Mouse (Mus musculus): Measurements from ENCODE around the gene Catsperg1.
A peak's percentile ranks its signal among the peaks of the same experiment; 100 is the strongest.
"Not testable (repeated sequence)": the region's sequence is repeated elsewhere in the genome, so short reads cannot be mapped to it uniquely, and the experiment has no call there.

Gene Catsperg1

DNA sequence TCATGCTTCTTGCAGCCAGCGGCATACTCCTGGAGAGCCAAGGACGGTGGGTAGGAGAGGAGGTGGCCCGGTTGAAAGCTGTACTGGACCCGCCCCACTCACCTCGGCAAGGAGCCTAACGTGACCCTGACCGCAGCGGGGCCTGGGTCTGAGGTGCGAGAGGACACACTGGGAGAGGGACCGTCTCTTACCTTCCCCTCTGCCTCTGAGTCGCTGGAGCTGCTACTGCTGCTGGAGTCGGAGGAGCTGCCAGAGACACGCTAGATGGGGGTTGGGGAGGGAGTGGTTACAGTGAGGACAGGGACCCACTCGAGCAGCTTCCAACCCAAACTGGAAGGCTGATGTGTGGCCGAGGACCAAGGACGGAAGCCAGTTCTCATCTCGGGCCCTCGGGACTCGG, 33.9 kb upstream of the Catsperg1 start:
- Histone ChIP-seq H3K4me1 (replicated peaks; ENCODE audit: low read depth, low read length) (peaks cover 76% of the 10 kb centered on the region), H3K4me3 (replicated peaks; ENCODE audit: low read length) (peak overlapping the region; percentile 74), H3K27me3 (ENCODE audit: insufficient read depth, low read length) (no peaks in the 10 kb centered on the region), H3K36me3 (ENCODE audit: insufficient read depth, low read length) (peaks cover 37% of the 10 kb centered on the region), H3K9me3 (ENCODE audit: low read length) (no peaks in the 10 kb centered on the region)
- TF ChIP-seq NANOG (IDR thresholded peaks at IDR 0.05; ENCODE audit: borderline replicate concordance, low read length) (no peak), CTCF (conservative IDR thresholded peaks at IDR 0.05; ENCODE audit: low read length) (no peak), POU5F1 (IDR thresholded peaks at IDR 0.05; ENCODE audit: borderline replicate concordance, low read length) (no peak)

DNA sequence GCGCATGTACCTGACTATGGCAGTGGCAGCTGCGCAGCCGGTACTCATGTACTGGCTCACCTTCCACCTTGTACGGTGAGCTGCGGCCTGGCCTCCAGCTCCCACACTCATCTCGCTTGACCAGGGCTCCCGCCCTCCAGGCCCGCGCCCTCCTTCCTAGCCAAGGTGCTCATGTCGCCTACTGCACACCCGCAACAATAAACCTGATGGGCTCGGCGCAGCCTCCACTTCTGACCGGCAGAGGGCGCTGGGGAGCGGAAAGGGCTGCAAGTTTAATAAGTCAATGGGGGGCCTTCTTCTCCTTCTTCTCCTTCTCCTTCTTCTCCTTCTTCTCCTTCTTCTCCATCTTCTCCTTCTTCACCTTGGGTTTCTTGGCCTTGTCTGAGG, 33.5 kb upstream of the Catsperg1 start:
- Histone ChIP-seq H3K36me3 (ENCODE audit: insufficient read depth, low read length) (peaks cover 37% of the 10 kb centered on the region), H3K4me3 (replicated peaks; ENCODE audit: low read length) (peak overlapping the region; percentile 74), H3K27me3 (ENCODE audit: insufficient read depth, low read length) (no peaks in the 10 kb centered on the region), H3K9me3 (ENCODE audit: low read length) (no peaks in the 10 kb centered on the region), H3K4me1 (replicated peaks; ENCODE audit: low read depth, low read length) (peaks cover 80% of the 10 kb centered on the region)
- TF ChIP-seq NANOG (IDR thresholded peaks at IDR 0.05; ENCODE audit: borderline replicate concordance, low read length), result no peak
- TF ChIP-seq CTCF (conservative IDR thresholded peaks at IDR 0.05; ENCODE audit: low read length), result peak; percentile 91
- TF ChIP-seq POU5F1 (IDR thresholded peaks at IDR 0.05; ENCODE audit: borderline replicate concordance, low read length), result no peak

GRCm38 (mm10) chr7:29246619-29247313, 32.9 kb upstream of the Catsperg1 start:
- H3K9me3 ChIP-seq (ENCODE audit: low read length), result no peaks in the 10 kb centered on the region
- peaks cover 84% of the 10 kb centered on the region for H3K4me1 ChIP-seq (replicated peaks; ENCODE audit: low read depth, low read length)
- peak overlapping the region; percentile 60 for H3K4me3 ChIP-seq (replicated peaks; ENCODE audit: low read length)
- no peaks in the 10 kb centered on the region for H3K27me3 ChIP-seq (ENCODE audit: insufficient read depth, low read length)
- TF ChIP-seq NANOG (IDR thresholded peaks at IDR 0.05; ENCODE audit: borderline replicate concordance, low read length) (no peak), POU5F1 (IDR thresholded peaks at IDR 0.05; ENCODE audit: borderline replicate concordance, low read length) (no peak), CTCF (conservative IDR thresholded peaks at IDR 0.05; ENCODE audit: low read length) (no peak)
- H3K36me3 ChIP-seq (ENCODE audit: insufficient read depth, low read length), result peaks cover 40% of the 10 kb centered on the region

DNA sequence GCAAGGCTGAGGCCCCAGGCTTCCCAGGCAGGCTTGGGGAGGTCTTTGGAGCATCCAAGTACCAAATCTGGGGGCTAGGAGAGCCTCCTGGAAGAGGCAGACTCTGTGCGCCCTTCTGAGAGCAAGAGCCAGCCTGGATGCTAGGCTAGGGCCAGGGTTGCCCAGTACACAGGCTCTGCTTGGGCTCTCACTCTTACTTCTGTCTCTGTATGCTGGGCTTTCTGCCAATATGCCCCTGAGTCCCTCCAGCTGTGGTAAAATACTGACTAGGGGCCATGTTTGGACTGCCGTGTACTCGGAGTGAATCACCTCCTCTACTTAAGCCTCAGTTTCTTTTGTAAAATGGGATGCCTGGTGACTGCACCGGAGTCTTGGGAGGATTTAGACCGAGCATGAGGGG, 32.2 kb upstream of the Catsperg1 start:
- Histone ChIP-seq H3K4me3 (replicated peaks; ENCODE audit: low read length) (0 out of 2 replicates have a peak overlapping the region, but pooled peaks have one; percentile 26), H3K4me1 (replicated peaks; ENCODE audit: low read depth, low read length) (peaks cover 87% of the 10 kb centered on the region), H3K9me3 (ENCODE audit: low read length) (no peaks in the 10 kb centered on the region), H3K36me3 (ENCODE audit: insufficient read depth, low read length) (peaks cover 48% of the 10 kb centered on the region), H3K27me3 (ENCODE audit: insufficient read depth, low read length) (no peaks in the 10 kb centered on the region)
- TF ChIP-seq CTCF (conservative IDR thresholded peaks at IDR 0.05; ENCODE audit: low read length), result no peak
- TF ChIP-seq POU5F1 (IDR thresholded peaks at IDR 0.05; ENCODE audit: borderline replicate concordance, low read length), result no peak
- no peak for TF ChIP-seq NANOG (IDR thresholded peaks at IDR 0.05; ENCODE audit: borderline replicate concordance, low read length)

DNA sequence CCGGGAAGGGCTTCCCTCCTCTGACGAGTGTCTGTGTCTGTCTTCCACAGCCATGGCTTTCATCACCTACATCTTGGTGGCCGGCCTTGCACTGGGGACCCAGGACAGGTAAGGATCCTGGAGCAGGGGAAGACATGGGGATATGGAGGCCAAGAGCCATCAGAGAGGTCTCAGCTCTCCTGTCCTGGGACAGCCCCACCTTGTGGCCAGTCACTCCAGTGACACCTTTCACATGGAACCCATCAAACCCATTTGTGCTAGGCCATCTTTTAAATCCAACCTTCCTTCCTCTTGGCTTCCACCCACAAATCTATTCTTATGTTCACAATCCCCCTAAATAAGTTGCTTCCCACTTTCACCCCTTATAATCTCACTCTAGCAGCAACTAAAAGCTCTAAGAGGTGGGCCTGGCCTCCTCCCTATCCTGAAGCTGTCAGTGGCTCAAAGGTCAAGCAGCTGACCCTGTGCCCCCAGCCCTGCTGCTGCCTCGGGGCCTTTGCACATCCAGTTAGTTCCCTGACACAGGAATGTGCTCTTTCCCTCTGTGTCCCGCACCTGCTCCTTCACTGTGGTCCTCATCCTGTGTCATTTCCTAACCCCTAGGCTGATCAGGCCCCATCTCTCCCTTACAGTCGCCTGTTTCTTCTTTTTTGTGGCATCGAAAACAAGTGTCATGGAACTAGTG, 31.0 kb upstream of the Catsperg1 start:
- Histone ChIP-seq H3K4me1 (replicated peaks; ENCODE audit: low read depth, low read length) (peaks cover 96% of the 10 kb centered on the region), H3K36me3 (ENCODE audit: insufficient read depth, low read length) (peaks cover 57% of the 10 kb centered on the region), H3K27me3 (ENCODE audit: insufficient read depth, low read length) (no peaks in the 10 kb centered on the region), H3K9me3 (ENCODE audit: low read length) (no peaks in the 10 kb centered on the region), H3K4me3 (replicated peaks; ENCODE audit: low read length) (peak overlapping the region; percentile 58)
- peak; percentile 51 for TF ChIP-seq CTCF (conservative IDR thresholded peaks at IDR 0.05; ENCODE audit: low read length)
- TF ChIP-seq NANOG (IDR thresholded peaks at IDR 0.05; ENCODE audit: borderline replicate concordance, low read length), result no peak

DNA sequence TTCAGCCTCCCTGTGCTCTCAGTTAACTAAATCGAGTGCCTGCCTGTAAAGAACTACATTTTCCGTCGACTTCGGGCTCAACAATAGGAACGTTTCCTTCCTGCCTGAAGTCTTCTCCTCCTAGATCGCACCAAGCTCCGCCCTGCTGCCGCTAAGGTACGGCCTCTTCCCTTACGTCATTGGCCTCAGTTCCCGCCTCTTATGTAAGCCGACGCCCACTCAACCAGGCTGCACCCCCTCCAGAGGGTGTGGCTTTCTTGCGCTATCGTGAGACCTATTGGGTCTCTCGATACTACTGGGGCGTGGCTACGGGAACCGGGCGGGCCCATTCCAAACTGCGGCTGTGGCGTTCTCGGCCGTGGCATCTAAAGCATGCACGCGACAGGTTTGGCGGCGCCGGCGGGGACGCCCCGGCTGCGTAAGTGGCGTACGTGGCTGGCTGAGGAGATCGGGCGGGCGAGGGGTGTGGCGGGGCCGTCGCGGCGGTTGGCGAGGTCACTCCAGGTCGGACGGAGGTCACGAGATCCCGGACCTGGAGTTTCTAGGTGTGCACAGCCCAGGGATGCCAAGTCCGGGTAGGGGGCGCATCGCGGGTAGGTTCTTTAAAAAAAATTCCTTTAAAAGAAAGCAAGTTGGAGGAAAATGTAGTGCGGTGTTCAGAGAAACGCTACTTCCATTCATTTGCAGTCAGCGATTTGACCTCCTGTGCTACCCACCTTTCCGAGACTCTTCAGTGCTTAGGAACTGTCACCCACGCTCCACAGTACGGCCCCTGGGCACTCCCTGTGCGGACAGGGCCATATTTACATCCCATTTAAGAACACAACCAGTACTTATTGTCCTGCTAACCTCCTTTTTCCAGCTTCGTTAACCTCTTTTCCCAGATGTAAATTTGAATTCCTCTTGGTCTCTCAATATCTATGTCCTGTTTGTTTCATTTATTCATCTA, 24.5 kb upstream of the Catsperg1 start, which contains the start of gene Yif1b:
Gene Yif1b, plus strand, starts transcription at position 311 of the 949 bp plus-strand sequence.
- Histone ChIP-seq H3K36me3 (ENCODE audit: insufficient read depth, low read length) (peaks cover 24% of the 10 kb centered on the region), H3K27me3 (ENCODE audit: insufficient read depth, low read length) (peaks cover 6% of the 10 kb centered on the region), H3K9me3 (ENCODE audit: low read length) (no peaks in the 10 kb centered on the region), H3K4me1 (replicated peaks; ENCODE audit: low read depth, low read length) (peaks cover 50% of the 10 kb centered on the region), H3K4me3 (replicated peaks; ENCODE audit: low read length) (peak within 1 kb of the TSS; percentile 88)
- TF ChIP-seq CTCF (conservative IDR thresholded peaks at IDR 0.05; ENCODE audit: low read length) (no peak), POU5F1 (IDR thresholded peaks at IDR 0.05; ENCODE audit: borderline replicate concordance, low read length) (no peak), NANOG (IDR thresholded peaks at IDR 0.05; ENCODE audit: borderline replicate concordance, low read length) (no peak)

- Histone ChIP-seq H3K4me1 (replicated peaks; ENCODE audit: low read depth, low read length) (peaks cover 43% of the 10 kb centered on the region), H3K27me3 (ENCODE audit: insufficient read depth, low read length) (peaks cover 12% of the 10 kb centered on the region), H3K4me3 (replicated peaks; ENCODE audit: low read length) (peak overlapping the region; percentile 64), H3K36me3 (ENCODE audit: insufficient read depth, low read length) (peaks cover 21% of the 10 kb centered on the region)
- H3K9me3 ChIP-seq (ENCODE audit: low read length), result not testable (repeated sequence)
Observed at GRCm38 (mm10) chr7:29237596-29237995, 23.8 kb upstream of the Catsperg1 start.

GRCm38 (mm10) chr7:29236593-29236992, 22.8 kb upstream of the Catsperg1 start:
- H3K4me3 ChIP-seq (replicated peaks; ENCODE audit: low read length), result no peak overlapping the region
- H3K36me3 ChIP-seq (ENCODE audit: insufficient read depth, low read length), result peaks cover 15% of the 10 kb centered on the region
- TF ChIP-seq POU5F1 (IDR thresholded peaks at IDR 0.05; ENCODE audit: borderline replicate concordance, low read length) (no peak), NANOG (IDR thresholded peaks at IDR 0.05; ENCODE audit: borderline replicate concordance, low read length) (no peak), CTCF (conservative IDR thresholded peaks at IDR 0.05; ENCODE audit: low read length) (no peak)
- no peaks in the 10 kb centered on the region for H3K9me3 ChIP-seq (ENCODE audit: low read length)
- H3K27me3 ChIP-seq (ENCODE audit: insufficient read depth, low read length), result peaks cover 22% of the 10 kb centered on the region
- H3K4me1 ChIP-seq (replicated peaks; ENCODE audit: low read depth, low read length), result peaks cover 41% of the 10 kb centered on the region

All from E14TG2a.4 (cell line).